Mouse (Mus musculus): ENCODE data around the gene Gm32687. TPM values are rescaled to one million over a fixed set of nuclear protein-coding genes. Genes with fewer than 3 reads are reported as not detected.
A peak's percentile ranks its signal among the peaks of the same experiment; 100 is the strongest.
"Not testable (repeated sequence)": the region's sequence is repeated elsewhere in the genome, so short reads cannot be mapped to it uniquely, and the experiment has no call there.

The Gm32687 gene
- total RNA-seq (2014; fragmentation: Nextera tagmentation): 5.4 and 9.4 TPM in 2 replicates
- total RNA-seq (2017): 4.2 and 7.1 TPM in 2 replicates

DNA sequence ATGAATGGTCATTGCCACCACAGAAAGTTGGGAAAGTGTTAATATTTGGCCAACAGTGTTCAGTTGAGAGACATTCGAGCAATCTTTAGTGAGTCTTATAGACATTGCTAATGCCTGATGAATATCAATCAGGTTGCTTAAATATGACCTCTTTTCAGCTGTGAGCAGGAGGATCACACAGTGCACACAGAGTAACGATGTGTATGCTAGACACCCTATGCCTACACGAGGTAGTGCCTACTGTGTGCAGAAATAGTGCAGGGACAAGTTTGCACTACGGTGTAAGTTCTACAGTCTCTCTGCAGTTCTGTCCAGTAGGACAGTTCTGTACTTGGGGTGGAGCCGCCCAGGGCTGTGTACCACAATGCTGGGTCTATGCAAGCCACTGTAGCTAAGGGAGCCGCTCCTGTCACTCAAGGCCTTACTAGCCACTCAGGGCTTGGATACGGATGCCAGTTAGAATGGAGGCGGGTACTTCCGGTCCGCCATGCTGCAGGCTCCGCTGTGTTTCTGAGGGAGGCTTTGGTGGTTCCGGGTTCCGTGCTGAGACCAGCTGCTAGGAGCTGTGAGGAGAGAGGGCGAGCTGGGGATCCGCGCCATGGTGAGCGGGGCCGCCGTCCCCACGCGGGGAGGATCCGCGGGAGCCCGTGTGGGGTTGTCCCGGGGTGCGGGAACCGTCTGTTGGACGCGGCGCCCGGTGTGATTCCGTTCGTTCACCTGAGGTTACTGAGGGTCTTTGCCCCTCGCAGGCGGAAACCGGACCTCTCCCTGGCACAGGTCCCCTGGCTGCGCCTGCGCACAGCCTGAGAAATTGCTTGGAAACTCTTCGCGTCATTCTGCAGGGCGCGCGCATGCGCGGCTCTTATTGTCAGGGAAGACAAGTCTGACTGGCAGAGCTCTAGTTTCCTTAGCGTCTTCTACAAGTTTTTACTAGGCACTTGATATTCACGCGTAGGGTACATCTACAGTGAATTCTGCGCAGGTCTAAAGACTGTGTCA is at the start of gene Gm32687:
Gene Gm32687, plus strand, starts transcription at position 526 of the 999 bp plus-strand sequence.
- peak; percentile 99 for ATAC-seq (replicated peaks; ENCODE audit: poor library complexity, severe bottlenecking)

DNA sequence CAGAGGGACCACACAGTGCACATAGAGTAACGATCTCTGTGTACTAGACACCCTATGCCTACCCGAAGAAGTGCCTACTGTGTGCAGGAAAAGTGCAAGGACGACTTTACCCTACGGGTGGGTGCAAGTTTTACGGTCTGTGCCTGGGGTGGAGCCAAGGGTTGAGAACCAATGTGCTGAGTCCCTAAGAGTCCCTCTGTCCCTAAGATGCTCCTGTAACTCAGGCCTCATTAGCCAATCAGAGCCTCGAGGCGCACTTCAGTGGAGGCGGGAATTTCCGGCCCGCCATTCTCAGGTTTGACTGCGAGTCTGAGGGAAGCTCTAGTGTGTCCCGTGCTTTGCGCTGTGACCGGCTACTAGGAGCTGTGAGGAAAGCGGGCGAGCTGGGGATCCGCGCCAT is 17.5 kb upstream of the Gm32687 start:
- ATAC-seq (replicated peaks; ENCODE audit: poor library complexity, severe bottlenecking): not testable (repeated sequence)

DNA sequence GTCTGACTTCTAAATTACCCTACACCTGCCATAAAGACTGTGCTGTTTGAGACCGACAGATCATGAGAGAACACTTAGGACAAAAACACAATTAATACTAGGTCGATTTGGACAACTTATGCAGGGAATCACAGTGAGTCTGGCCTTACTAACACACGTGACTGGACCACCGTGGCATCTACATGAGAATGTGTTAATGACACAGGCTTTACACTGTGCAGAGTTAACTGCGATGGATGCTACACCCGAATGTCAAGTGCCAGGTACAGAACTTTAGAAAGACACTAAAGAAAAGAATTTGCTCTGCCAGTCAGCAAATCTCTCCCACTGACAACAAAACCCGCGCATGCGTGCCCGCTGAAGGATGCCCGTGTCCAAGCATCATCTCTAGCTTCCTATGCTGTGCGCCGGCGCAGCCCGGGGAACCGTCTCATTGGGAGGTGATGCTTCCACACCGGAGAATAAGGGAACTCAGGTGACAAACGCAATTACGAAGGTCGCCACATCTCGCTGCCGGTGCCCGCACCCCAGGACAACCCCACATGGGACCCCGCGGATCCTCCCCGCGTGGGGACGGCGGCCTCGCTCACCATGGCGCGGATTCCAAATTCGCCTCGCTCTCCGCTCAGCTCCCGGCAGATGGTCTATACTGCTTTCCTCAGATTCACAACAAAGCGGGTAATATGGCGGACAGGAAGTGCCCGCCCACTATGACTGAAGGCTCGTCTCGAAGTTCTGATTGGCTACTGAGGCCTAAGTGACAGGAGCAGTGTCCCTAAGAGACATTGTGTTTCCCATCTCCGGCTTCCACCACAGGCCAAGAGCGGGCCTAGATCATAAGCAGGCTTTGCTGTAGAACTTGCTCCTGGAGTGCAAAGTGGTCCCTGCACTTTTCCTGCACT is 66.4 kb downstream of the Gm32687 start, which contains the start of gene Zfp781:
Gene Zfp781, minus strand, starts transcription at position 639 of the 902 bp plus-strand sequence.
- ATAC-seq (replicated peaks; ENCODE audit: poor library complexity, severe bottlenecking): peak; percentile 96

Other genes with a start within 250 kb of the Gm32687 start
- gene Sirt6, start 236.1 kb upstream of the Gm32687 start, total RNA-seq (2014; fragmentation: Nextera tagmentation): 8.3 and 12.6 TPM in 2 replicates
- 5.3 and 6.2 TPM in 2 replicates for gene Sirt6, start 236.1 kb upstream of the Gm32687 start, total RNA-seq (2017)
- gene Ankrd24, start 235.4 kb upstream of the Gm32687 start, total RNA-seq (2014; fragmentation: Nextera tagmentation): 7.6 and 9.2 TPM in 2 replicates
- gene Ankrd24, start 235.4 kb upstream of the Gm32687 start, total RNA-seq (2017): 7.5 and 8.3 TPM in 2 replicates
- gene Gm10778, start 214.9 kb upstream of the Gm32687 start, total RNA-seq (2014; fragmentation: Nextera tagmentation): 3.1 and 9.4 TPM in 2 replicates
- gene Gm10778, start 214.9 kb upstream of the Gm32687 start, total RNA-seq (2017): 4.2 and 6.1 TPM in 2 replicates
- gene Zfp433, start 159.1 kb upstream of the Gm32687 start, total RNA-seq (2014; fragmentation: Nextera tagmentation): 17.2 and 27.2 TPM in 2 replicates
- gene Zfp433, start 159.1 kb upstream of the Gm32687 start, total RNA-seq (2017): 12.3 and 21.7 TPM in 2 replicates
- gene Gm3055, start 92.8 kb upstream of the Gm32687 start, total RNA-seq (2014; fragmentation: Nextera tagmentation): 2.6 and 5.2 TPM in 2 replicates
- 0.39 and 1.3 TPM in 2 replicates for gene Gm3055, start 92.8 kb upstream of the Gm32687 start, total RNA-seq (2017)
- gene Gm4767, start 51.7 kb upstream of the Gm32687 start, total RNA-seq (2014; fragmentation: Nextera tagmentation): 1.9 and 6.0 TPM in 2 replicates
- 0.72 and 2.2 TPM in 2 replicates for gene Gm4767, start 51.7 kb upstream of the Gm32687 start, total RNA-seq (2017)
- 0.06 TPM in 1 of 2 replicates, not detected in the other for gene Zfp781, start 66.5 kb downstream of the Gm32687 start, total RNA-seq (2014; fragmentation: Nextera tagmentation)
- gene Zfp781, start 66.5 kb downstream of the Gm32687 start, total RNA-seq (2017): 0.36 and 0.99 TPM in 2 replicates
- gene Zfp873, start 184.2 kb downstream of the Gm32687 start, total RNA-seq (2014; fragmentation: Nextera tagmentation): 6.0 and 13.9 TPM in 2 replicates
- 4.6 and 6.2 TPM in 2 replicates for gene Zfp873, start 184.2 kb downstream of the Gm32687 start, total RNA-seq (2017)
- gene BC024063, start 219.4 kb downstream of the Gm32687 start, total RNA-seq (2014; fragmentation: Nextera tagmentation): not detected in 2 replicates
- 0.73 TPM in 1 of 2 replicates, not detected in the other for gene BC024063, start 219.4 kb downstream of the Gm32687 start, total RNA-seq (2017)

Measured in granulocyte monocyte progenitor cell, adult 5-6 weeks (primary cell).